Mouse (Mus musculus) layer of hippocampus, adult 9-10 months (tissue): ENCODE results near the gene Slc6a19.
"Not testable (repeated sequence)": the region's sequence is repeated elsewhere in the genome, so short reads cannot be mapped to it uniquely, and the experiment has no call there.

ENCODE experiments used
- DNase-seq: peaks from one replicate; pipeline ENCODE4 v3.0.0; 2022; ENCODE audit warnings: low spot score

Slc6a19 gene

GRCm38 (mm10) chr13:73704694-73705325 lies at the start of gene Slc6a19:
Gene Slc6a19 (minus strand): TSS chr13:73704865.
- DNase-seq = no peak

DNA sequence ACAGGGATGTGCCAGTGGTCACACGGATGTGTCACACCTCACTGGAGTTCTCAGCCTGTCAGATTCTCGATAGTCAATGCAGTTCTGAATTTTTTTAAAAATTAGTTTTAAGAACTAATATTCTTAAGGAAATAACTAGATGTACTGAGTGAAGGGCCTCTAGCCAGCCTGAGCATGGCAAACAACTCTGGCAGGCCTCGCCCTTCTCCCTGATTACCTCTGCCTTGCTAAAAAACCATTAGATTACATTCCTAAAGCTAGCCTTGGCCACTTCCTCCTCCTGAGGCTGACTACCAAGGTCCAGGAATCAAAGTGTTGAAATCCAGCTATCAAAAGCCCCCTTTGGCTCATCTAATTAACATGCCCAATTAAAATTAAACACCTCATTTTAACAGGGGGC lies 46.6 kb upstream of the Slc6a19 start:
- DNase-seq = no peak

DNA sequence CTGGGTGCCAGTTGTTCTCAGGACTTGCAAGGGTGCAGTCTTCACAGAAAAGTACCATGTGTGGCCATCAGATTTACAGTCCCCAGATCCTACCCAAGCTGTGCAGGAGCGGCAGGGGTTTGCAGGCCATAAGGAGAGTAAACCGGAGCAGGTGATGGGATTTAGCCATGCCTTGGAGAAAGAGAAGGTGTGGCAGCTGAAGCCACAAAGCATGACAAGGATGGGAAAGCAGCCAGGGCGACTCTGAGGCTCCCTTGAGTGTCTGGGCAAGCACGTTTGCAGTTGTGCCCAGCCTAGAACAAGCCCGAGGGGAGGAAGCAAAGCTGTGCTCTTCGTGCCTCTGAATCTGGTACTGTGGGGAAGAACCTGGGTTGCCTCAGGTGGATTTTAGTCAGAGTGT lies 45.8 kb upstream of the Slc6a19 start:
- DNase-seq = no peak

DNA sequence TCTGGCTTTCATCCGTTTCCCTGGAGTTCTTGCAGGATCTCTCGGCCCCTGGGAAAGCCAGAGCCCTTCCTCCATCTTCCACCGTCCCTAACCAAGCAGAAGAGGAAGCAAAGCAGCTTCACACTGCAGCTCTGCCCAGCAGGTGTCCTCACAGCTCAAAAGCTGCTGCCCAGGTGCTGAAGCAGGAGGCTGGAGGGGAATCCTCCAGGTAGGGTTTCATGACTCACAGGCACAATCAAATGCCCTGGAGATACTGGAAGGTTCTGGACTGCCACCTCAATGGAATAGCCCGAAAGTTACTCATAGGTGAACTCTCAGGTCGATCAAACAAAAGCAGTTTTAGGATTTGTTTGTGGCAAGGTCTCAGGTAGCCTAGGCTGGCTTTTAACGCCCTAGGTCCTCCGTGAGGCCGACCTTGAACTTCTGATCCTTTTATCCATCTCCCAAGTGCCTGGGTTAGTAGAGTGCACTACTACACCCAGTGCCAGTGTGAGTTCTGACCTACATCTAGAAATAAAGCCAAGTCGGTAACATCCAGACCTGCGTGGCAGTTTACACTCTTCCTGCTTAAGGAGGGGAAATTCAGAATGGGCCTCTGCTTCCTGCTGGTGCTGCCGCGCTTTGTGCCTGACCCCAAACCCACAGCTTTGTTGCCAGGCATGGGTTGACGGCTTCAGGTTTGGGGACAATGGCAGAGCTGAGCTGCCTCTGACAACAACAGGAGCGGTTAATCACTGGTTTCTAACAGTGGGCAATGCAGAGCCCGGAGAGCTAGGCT lies 44.2 kb upstream of the Slc6a19 start:
- no peak for DNase-seq

- no peak for DNase-seq
Measured at GRCm38 (mm10) chr13:73743662-73744061, 39.0 kb upstream of the Slc6a19 start.

GRCm38 (mm10) chr13:73742944-73743343 lies 38.3 kb upstream of the Slc6a19 start:
- DNase-seq = no peak

- not testable (repeated sequence) for DNase-seq
Measured at GRCm38 (mm10) chr13:73740399-73740944, 35.8 kb upstream of the Slc6a19 start.

- DNase-seq = no peak
Measured at GRCm38 (mm10) chr13:73736943-73737342, 32.3 kb upstream of the Slc6a19 start.

DNA sequence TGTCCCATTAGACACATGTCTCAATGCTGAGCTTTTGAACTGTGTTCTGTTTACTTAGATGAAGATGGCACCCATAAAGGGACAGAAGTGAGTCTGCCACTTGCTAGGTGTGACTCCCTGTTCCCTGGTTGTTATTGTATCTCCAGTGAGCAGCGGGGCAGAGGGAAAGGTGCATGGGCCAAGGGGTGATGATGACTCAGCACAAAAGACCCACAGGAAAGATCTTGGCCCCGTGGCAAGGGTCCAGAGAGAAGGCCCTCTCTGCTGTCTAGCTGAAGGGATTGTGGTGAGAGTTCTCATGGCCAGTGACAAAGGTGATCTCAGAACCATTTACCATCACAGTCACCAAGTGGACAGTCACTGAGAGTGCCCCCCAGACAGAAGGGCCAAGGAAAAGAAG lies 31.3 kb upstream of the Slc6a19 start:
- no peak for DNase-seq

DNA sequence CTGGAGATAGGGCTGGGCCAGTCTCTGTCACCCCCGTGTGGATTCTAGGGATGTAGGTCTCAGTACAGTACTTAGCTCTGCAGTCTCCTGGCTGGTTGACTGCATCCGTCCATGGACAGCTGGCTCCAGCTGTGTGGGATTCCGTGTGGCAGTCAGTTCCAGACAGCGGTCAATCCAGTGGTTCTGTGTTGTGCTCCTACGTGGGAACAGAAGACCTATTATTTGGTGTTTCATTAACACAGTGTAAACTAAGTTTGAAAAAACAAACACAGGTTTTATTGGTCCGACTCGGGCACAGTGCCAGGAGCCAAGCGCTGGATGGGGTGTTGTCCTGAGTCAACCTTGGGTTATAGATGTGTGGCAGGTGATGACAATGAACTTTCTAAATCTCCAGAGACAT lies 30.6 kb upstream of the Slc6a19 start:
- no peak for DNase-seq

GRCm38 (mm10) chr13:73734379-73734778 lies 29.7 kb upstream of the Slc6a19 start:
- DNase-seq = no peak

- DNase-seq = no peak
Measured at GRCm38 (mm10) chr13:73732742-73733700, 28.4 kb upstream of the Slc6a19 start, which contains the start of gene Slc12a7. Gene Slc12a7 (plus strand): TSS chr13:73733094.

GRCm38 (mm10) chr13:73732235-73732634 lies 27.6 kb upstream of the Slc6a19 start:
- no peak for DNase-seq

- DNase-seq = no peak
Measured at GRCm38 (mm10) chr13:73730913-73731312, 26.2 kb upstream of the Slc6a19 start.

DNA sequence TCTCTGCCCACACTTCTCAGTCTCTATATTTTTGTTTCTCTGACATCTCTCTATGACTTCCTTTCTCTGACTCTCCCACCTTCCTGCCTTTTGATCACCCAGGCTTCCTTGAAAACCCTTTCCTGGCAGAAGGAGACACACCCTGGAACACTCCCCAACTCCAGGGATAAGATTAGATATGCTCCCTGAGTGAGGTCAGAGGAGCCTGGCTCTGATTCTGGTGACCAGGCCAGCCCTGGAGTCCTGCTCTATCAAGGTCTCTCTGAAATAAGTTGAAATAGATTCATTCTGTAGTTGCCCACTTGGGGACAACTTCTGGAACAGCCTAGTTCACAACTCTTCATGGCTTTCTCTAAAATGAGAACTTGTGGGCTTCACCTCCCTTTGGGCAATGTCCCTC lies 24.0 kb upstream of the Slc6a19 start:
- DNase-seq = no peak

GRCm38 (mm10) chr13:73727621-73728025 lies 23.0 kb upstream of the Slc6a19 start:
- no peak for DNase-seq

GRCm38 (mm10) chr13:73725315-73725714 lies 20.6 kb upstream of the Slc6a19 start:
- DNase-seq = no peak

DNA sequence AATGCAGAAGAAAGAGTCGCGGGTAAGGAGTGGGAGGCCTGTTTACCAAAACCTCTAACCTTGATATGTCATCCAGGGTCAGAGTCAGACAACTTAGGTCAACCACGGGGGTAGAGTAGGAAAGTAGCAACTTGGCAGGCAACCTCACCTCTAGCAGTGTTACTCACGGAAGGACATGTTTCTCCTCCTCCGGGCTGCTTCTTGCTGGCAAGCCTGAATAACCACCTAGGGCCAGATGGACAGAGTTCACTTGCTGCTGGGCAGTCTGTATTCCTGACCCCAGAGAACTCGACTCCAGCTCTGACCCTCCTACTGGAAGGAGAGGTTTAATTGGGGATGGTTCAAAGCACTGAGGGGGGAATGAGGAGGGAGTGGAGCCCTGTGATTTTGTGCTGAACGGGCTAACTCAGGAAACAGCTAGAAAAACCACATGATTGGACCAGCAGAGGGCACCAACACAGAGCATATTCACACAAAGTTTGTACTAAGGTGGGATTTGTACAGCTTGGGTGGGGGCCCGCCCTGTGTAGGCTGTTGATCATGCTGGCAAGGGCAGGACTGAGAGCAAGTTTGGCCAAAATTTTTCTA lies 18.5 kb upstream of the Slc6a19 start:
- peak; percentile 13 for DNase-seq

GRCm38 (mm10) chr13:73720241-73720640 lies 15.6 kb upstream of the Slc6a19 start:
- DNase-seq = no peak

DNA sequence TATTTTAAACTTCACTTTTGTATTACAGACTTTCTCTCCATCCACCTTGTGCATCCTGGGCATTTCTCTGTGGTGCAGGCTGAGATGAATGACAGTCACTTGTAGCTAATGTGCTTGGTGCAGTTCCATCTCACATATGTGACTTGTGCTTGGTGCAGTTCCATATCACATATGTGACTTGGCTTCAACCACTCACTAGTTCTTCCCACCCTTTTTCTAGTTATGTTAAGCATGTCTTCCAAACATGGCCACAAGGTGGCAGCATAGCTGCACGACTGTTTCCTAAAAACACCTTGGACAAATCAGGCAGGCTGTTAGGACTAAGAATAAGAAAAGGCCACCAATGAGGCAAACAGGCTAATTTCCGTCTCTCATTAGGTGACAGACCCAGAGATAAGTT lies 13.6 kb upstream of the Slc6a19 start:
- DNase-seq = peak; percentile 82

- no peak for DNase-seq
Measured at GRCm38 (mm10) chr13:73714020-73714419, 9.4 kb upstream of the Slc6a19 start.

DNA sequence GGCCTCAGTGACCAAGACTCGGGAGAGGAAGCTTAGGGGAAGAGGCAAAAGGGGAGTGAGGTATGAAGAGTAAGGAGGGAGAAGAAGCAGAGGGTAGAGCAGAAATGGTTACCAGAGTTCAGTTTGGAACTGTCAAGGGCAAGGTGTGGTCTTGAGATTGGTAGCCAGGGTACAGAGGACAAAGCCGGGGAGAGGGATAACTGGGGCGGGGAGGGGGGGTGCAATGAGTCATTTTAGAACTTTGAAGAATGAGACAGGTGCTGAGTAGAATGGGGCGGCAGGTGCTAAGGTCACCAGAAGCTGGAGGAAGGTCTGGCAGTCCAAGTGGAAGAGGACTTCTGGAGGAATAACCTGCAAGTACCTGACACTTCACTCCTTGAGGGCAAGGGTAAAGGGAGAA lies 8.5 kb upstream of the Slc6a19 start:
- DNase-seq = no peak
